In genomic region chr2:170345410-170345793, GRCm38 (mm10) we compare ENCODE assay signal across 8 mouse cellular contexts.
A peak's percentile ranks its signal among the peaks of the same experiment; 100 is the strongest.
DNase-seq lines count a peak whose midpoint lies in the region; ATAC-seq and TF ChIP-seq lines count a peak whose summit lies in the region.

No protein-coding gene starts in this region.

- 0% methylated on average over 5 of the region's 5 CpGs for WGBS in bone marrow, adult 2 months
- WGBS in intestine, embryonic 15.5 days: 9% methylated on average over 5 of the region's 5 CpGs
- WGBS in lung, postnatal 0 days: 37% methylated on average over 5 of the region's 5 CpGs
- 3% methylated on average over 5 of the region's 5 CpGs for WGBS in small intestine, adult 2 months

- peak; percentile 3; the same call in 1 of the 2 replicates for TF ChIP-seq CTCF in bone marrow, adult 2 months (IDR thresholded peaks at IDR 0.05; ENCODE audit: control insufficient read depth, insufficient read depth, low read length)
- TF ChIP-seq CTCF in lung, postnatal 0 days (IDR thresholded peaks at IDR 0.05): no peak
- no peak for TF ChIP-seq CTCF in small intestine, adult 2 months (IDR thresholded peaks at IDR 0.05; ENCODE audit: extremely low read depth, insufficient read length, insufficient replicate concordance, low read depth, low read length)

- peaks cover 9% of the 10 kb centered on the region; the same call in 1 of the 2 replicates for H3K4me1 ChIP-seq in bone marrow, adult 2 months (ENCODE audit: control insufficient read depth, insufficient read depth, low read length)
- peaks cover 37% of the 10 kb centered on the region for H3K4me1 ChIP-seq in intestine, embryonic 15.5 days (replicated peaks)
- H3K4me1 ChIP-seq in lung, postnatal 0 days (ENCODE audit: insufficient read depth, low read depth, low read length): peaks cover 22% of the 10 kb centered on the region
- H3K4me1 ChIP-seq in small intestine, adult 2 months (ENCODE audit: control insufficient read depth, insufficient read depth, insufficient read length, low read length): peaks cover 25% of the 10 kb centered on the region

- H3K9ac ChIP-seq in intestine, embryonic 15.5 days: peak overlapping the region; percentile 33; the same call in 1 of the 2 replicates
- H3K9ac ChIP-seq in lung, postnatal 0 days (replicated peaks; ENCODE audit: low read depth): no peak overlapping the region

- H3K27me3 ChIP-seq in intestine, embryonic 15.5 days (replicated peaks): no peaks in the 10 kb centered on the region
- no peaks in the 10 kb centered on the region for H3K27me3 ChIP-seq in lung, postnatal 0 days (replicated peaks; ENCODE audit: insufficient read depth, low read length)
- H3K27me3 ChIP-seq in small intestine, adult 2 months (ENCODE audit: control insufficient read depth, insufficient read depth, low read length): no peaks in the 10 kb centered on the region

- peak overlapping the region; percentile 75 for H3K27ac ChIP-seq in bone marrow, adult 2 months (ENCODE audit: control insufficient read depth, insufficient read depth, low read depth, low read length, poor library complexity)
- peak overlapping the region; percentile 89 for H3K27ac ChIP-seq in intestine, embryonic 15.5 days
- no peak overlapping the region for H3K27ac ChIP-seq in lung, postnatal 0 days (ENCODE audit: low read length)
- H3K27ac ChIP-seq in small intestine, adult 2 months (ENCODE audit: insufficient read depth, low read depth, low read length): peak overlapping the region; percentile 98

- H3K9me3 ChIP-seq in intestine, embryonic 15.5 days: no peaks in the 10 kb centered on the region
- no peaks in the 10 kb centered on the region for H3K9me3 ChIP-seq in lung, postnatal 0 days (ENCODE audit: low read length)

- peak; percentile 47 for DNase-seq in layer of hippocampus, adult 9-11 months
- DNase-seq in layer of hippocampus, adult 8-10 months (ENCODE audit: low spot score in 2 of 2): no peak
- DNase-seq in lung, postnatal 0 days (ENCODE audit: low spot score): peak; percentile 53
- DNase-seq in right cerebral cortex, adult 2 months (ENCODE audit: low spot score in 2 of 2): no peak

- peak; percentile 25 for ATAC-seq in intestine, embryonic 15.5 days
- ATAC-seq in lung, postnatal 0 days: peak; percentile 10; the same call in 1 of the 2 replicates
- ATAC-seq in megakaryocyte-erythroid progenitor cell, adult 5-6 weeks (replicated peaks; ENCODE audit: low FRiP score, low TSS enrichment, poor library complexity, severe bottlenecking): no peak

- TF ChIP-seq EP300 in lung, postnatal 0 days (IDR thresholded peaks at IDR 0.05): no peak

- H3K36me3 ChIP-seq in intestine, embryonic 15.5 days: no peaks in the 10 kb centered on the region
- H3K36me3 ChIP-seq in lung, postnatal 0 days (ENCODE audit: insufficient read depth, low read length): no peaks in the 10 kb centered on the region
- no peaks in the 10 kb centered on the region for H3K36me3 ChIP-seq in small intestine, adult 2 months (ENCODE audit: control insufficient read depth, insufficient read depth, low read length)

- peak overlapping the region; percentile 41 for H3K4me2 ChIP-seq in intestine, embryonic 15.5 days (replicated peaks)
- H3K4me2 ChIP-seq in lung, postnatal 0 days (replicated peaks; ENCODE audit: low read depth, low read length): no peak overlapping the region

- no peak overlapping the region for H3K4me3 ChIP-seq in bone marrow, adult 2 months (replicated peaks; ENCODE audit: control insufficient read depth, low read depth, low read length)
- H3K4me3 ChIP-seq in intestine, embryonic 15.5 days (replicated peaks): no peak overlapping the region
- no peak overlapping the region for H3K4me3 ChIP-seq in lung, postnatal 0 days (ENCODE audit: low read depth, low read length)
- peak overlapping the region; percentile 13; the same call in 1 of the 2 replicates for H3K4me3 ChIP-seq in small intestine, adult 2 months (ENCODE audit: low read depth, low read length)

- TF ChIP-seq POLR2A in bone marrow, adult 2 months (IDR thresholded peaks at IDR 0.05; ENCODE audit: borderline replicate concordance, control insufficient read depth, low read depth, low read length): peak; percentile 36; the same call in 1 of the 2 replicates
- no peak for TF ChIP-seq POLR2A in small intestine, adult 2 months (IDR thresholded peaks at IDR 0.05; ENCODE audit: low read depth, low read length)

Comparison
In these comparisons a context has a peak if more than half of its experiments do, and no peak if none do; other contexts are left out.
1. DNase-seq: peak in layer of hippocampus, adult 9-11 months (single experiment) and lung, postnatal 0 days (single experiment); none in layer of hippocampus, adult 8-10 months (0 of 2) and right cerebral cortex, adult 2 months (0 of 2).